Mouse (Mus musculus) neural tube, embryonic 14.5 days (tissue): ENCODE results near the gene Ror2. TPM values are rescaled to one million over a fixed set of nuclear protein-coding genes. Genes with fewer than 3 reads are reported as not detected.

Experiments used
- ATAC-seq: fragments of 200-750 bp; cut with Nextera tagmentation; 2 replicates; pipeline ENCODE4 v1.8.0; 2017; ENCODE audit warnings: low read depth, mild to moderate bottlenecking, moderate TSS enrichment, moderate library complexity
- H3K27ac ChIP-seq: fragments of 300-500 bp; sonication (generic); 2 replicates; pipeline ENCODE4 v1.5.1; 2014; ENCODE audit warnings: low read depth, mild to moderate bottlenecking, control low read depth, low read length, moderate library complexity, mixed read lengths
- H3K27me3 ChIP-seq: fragments of 300-500 bp; sonication (generic); 2 replicates; pipeline ENCODE4 v1.6.1; 2014; ENCODE audit warnings: low read length; ENCODE audit not compliant: control insufficient read depth, insufficient read depth
- H3K36me3 ChIP-seq: fragments of 300-500 bp; sonication (generic); 2 replicates; pipeline ENCODE4 v1.6.1; 2014; ENCODE audit warnings: low read length, mixed read lengths; ENCODE audit not compliant: control insufficient read depth, insufficient read depth
- H3K4me1 ChIP-seq: fragments of 300-500 bp; sonication (generic); 2 replicates; pipeline ENCODE4 v1.6.1; 2014; ENCODE audit warnings: low read length; ENCODE audit not compliant: control insufficient read depth, insufficient read depth
- H3K4me2 ChIP-seq: fragments of 300-500 bp; sonication (generic); 2 replicates; pipeline ENCODE4 v1.6.1; 2014; ENCODE audit warnings: mild to moderate bottlenecking, low read depth, low read length, control low read depth
- H3K4me3 ChIP-seq: fragments of 300-500 bp; sonication (generic); 2 replicates; pipeline ENCODE4 v1.5.1; 2014; ENCODE audit warnings: low read depth, low read length, control low read depth, mixed read lengths
- H3K9ac ChIP-seq: fragments of 300-500 bp; sonication (generic); replicated peaks from 2 replicates; pipeline ENCODE4 v1.6.1; 2014; ENCODE audit warnings: low read depth, mild to moderate bottlenecking, control low read depth, low read length, mixed read lengths
- H3K9me3 ChIP-seq: fragments of 300-500 bp; sonication (generic); 2 replicates; pipeline ENCODE4 v1.6.1; 2016; ENCODE audit warnings: low read length; ENCODE audit not compliant: control insufficient read depth
- WGBS: fragments of 180-500 bp; shearing (Covaris S2); extraction: QIAGEN DNeasy Blood & Tissue Kit; methylation state at CpG from one replicate; pipeline ENCODE4 v1.1.7; 2014; 5-methylcytosine and 5-hydroxymethylcytosine counted together
- polyA plus RNA-seq: library from polyadenylated mRNA; unstranded; fragments of >200 nt; fragmentation: Nextera tagmentation; extraction: Ambion mirVana; gene quantifications from 2 replicates; pipeline ENCODE4 v1.2.1, GENCODE M21; 2014

Gene Ror2
- polyA plus RNA-seq, 1 experiment from 2014 or later = 1.1 TPM

GRCm38 (mm10) chr13:53281604-53282396, 4.1 kb downstream of the Ror2 start:
- Histone ChIP-seq H3K9me3 (no peaks in the 10 kb centered on the region), H3K4me2 (no peak overlapping the region), H3K9ac (no peak overlapping the region), H3K27me3 (peaks cover 11% of the 10 kb centered on the region; the same call in 1 of the 2 replicates), H3K27ac (no peak overlapping the region), H3K4me3 (no peak overlapping the region), H3K4me1 (peaks cover 8% of the 10 kb centered on the region; the same call in 1 of the 2 replicates), H3K36me3 (no peaks in the 10 kb centered on the region)
- no peak for ATAC-seq
- WGBS = 68% methylated on average over 11 of the region's 11 CpGs

- ATAC-seq = no peak
- Histone ChIP-seq H3K4me1 (0 out of 2 replicates have a peak, but pooled peaks cover 4% of the 10 kb centered on the region), H3K4me3 (no peak overlapping the region), H3K9ac (no peak overlapping the region), H3K36me3 (no peaks in the 10 kb centered on the region), H3K9me3 (no peaks in the 10 kb centered on the region), H3K27me3 (no peaks in the 10 kb centered on the region), H3K4me2 (no peak overlapping the region), H3K27ac (no peak overlapping the region)
- 61% methylated on average over 10 of the region's 10 CpGs for WGBS
Measured at GRCm38 (mm10) chr13:53278908-53279307, 7.0 kb downstream of the Ror2 start.

- Histone ChIP-seq H3K27me3 (no peaks in the 10 kb centered on the region), H3K4me1 (0 out of 2 replicates have a peak, but pooled peaks cover 4% of the 10 kb centered on the region), H3K4me3 (no peak overlapping the region), H3K9ac (no peak overlapping the region), H3K9me3 (no peaks in the 10 kb centered on the region), H3K36me3 (no peaks in the 10 kb centered on the region), H3K4me2 (no peak overlapping the region), H3K27ac (no peak overlapping the region)
- WGBS = 13% methylated on average over 7 of the region's 7 CpGs
- ATAC-seq = no peak
Measured at GRCm38 (mm10) chr13:53276381-53276780, 9.5 kb downstream of the Ror2 start.

GRCm38 (mm10) chr13:53275778-53276177, 10.1 kb downstream of the Ror2 start:
- H3K27me3 ChIP-seq = no peaks in the 10 kb centered on the region
- H3K4me3 ChIP-seq = no peak overlapping the region
- H3K36me3 ChIP-seq = no peaks in the 10 kb centered on the region
- no peak for ATAC-seq
- WGBS = 40% methylated on average over 8 of the region's 8 CpGs
- no peaks in the 10 kb centered on the region for H3K9me3 ChIP-seq
- H3K4me1 ChIP-seq = 0 out of 2 replicates have a peak, but pooled peaks cover 4% of the 10 kb centered on the region
- H3K27ac ChIP-seq = no peak overlapping the region
- H3K9ac ChIP-seq = no peak overlapping the region
- H3K4me2 ChIP-seq = no peak overlapping the region

- Histone ChIP-seq H3K9ac (no peak overlapping the region), H3K4me2 (no peak overlapping the region), H3K27ac (no peak overlapping the region), H3K4me1 (0 out of 2 replicates have a peak, but pooled peaks cover 4% of the 10 kb centered on the region), H3K9me3 (no peaks in the 10 kb centered on the region), H3K4me3 (no peak overlapping the region), H3K27me3 (no peaks in the 10 kb centered on the region), H3K36me3 (no peaks in the 10 kb centered on the region)
- 54% methylated on average over 1 of the region's 1 CpGs for WGBS
- no peak for ATAC-seq
Measured at GRCm38 (mm10) chr13:53274771-53275170, 11.2 kb downstream of the Ror2 start.

- Histone ChIP-seq H3K4me1 (0 out of 2 replicates have a peak, but pooled peaks cover 4% of the 10 kb centered on the region), H3K4me3 (no peak overlapping the region), H3K36me3 (no peaks in the 10 kb centered on the region), H3K9ac (no peak overlapping the region), H3K4me2 (no peak overlapping the region), H3K9me3 (no peaks in the 10 kb centered on the region), H3K27ac (no peak overlapping the region), H3K27me3 (no peaks in the 10 kb centered on the region)
- no peak for ATAC-seq
- WGBS = 93% methylated on average over 3 of the region's 3 CpGs
Measured at GRCm38 (mm10) chr13:53271595-53271994, 14.3 kb downstream of the Ror2 start.

GRCm38 (mm10) chr13:53270549-53270948, 15.4 kb downstream of the Ror2 start:
- H3K4me2 ChIP-seq = no peak overlapping the region
- H3K27me3 ChIP-seq = no peaks in the 10 kb centered on the region
- H3K9me3 ChIP-seq = no peaks in the 10 kb centered on the region
- 89% methylated on average over 4 of the region's 4 CpGs for WGBS
- no peak overlapping the region for H3K4me3 ChIP-seq
- no peaks in the 10 kb centered on the region for H3K4me1 ChIP-seq
- H3K27ac ChIP-seq = no peak overlapping the region
- ATAC-seq = no peak
- H3K9ac ChIP-seq = no peak overlapping the region
- H3K36me3 ChIP-seq = no peaks in the 10 kb centered on the region

- H3K27ac ChIP-seq = no peak overlapping the region
- no peaks in the 10 kb centered on the region for H3K36me3 ChIP-seq
- no peaks in the 10 kb centered on the region for H3K27me3 ChIP-seq
- no peak for ATAC-seq
- H3K4me2 ChIP-seq = no peak overlapping the region
- H3K4me3 ChIP-seq = no peak overlapping the region
- H3K4me1 ChIP-seq = no peaks in the 10 kb centered on the region
- H3K9ac ChIP-seq = no peak overlapping the region
- no peaks in the 10 kb centered on the region for H3K9me3 ChIP-seq
- 60% methylated on average over 5 of the region's 6 CpGs for WGBS
Measured at GRCm38 (mm10) chr13:53268541-53268940, 17.4 kb downstream of the Ror2 start.

GRCm38 (mm10) chr13:53267849-53268248, 18.1 kb downstream of the Ror2 start:
- ATAC-seq = no peak
- H3K4me1 ChIP-seq = no peaks in the 10 kb centered on the region
- H3K36me3 ChIP-seq = no peaks in the 10 kb centered on the region
- H3K27ac ChIP-seq = no peak overlapping the region
- no peak overlapping the region for H3K4me3 ChIP-seq
- no peak overlapping the region for H3K9ac ChIP-seq
- no peak overlapping the region for H3K4me2 ChIP-seq
- 76% methylated on average over 6 of the region's 6 CpGs for WGBS
- H3K9me3 ChIP-seq = no peaks in the 10 kb centered on the region
- no peaks in the 10 kb centered on the region for H3K27me3 ChIP-seq
